Mouse (Mus musculus) embryonic facial prominence, embryonic 14.5 days (tissue): Measurements from ENCODE around the gene Lifr. TPM values are rescaled to one million over a fixed set of nuclear protein-coding genes. Genes with fewer than 3 reads are reported as not detected.

Source experiments
- ATAC-seq: fragments of 200-750 bp; cut with Nextera tagmentation; 2 replicates; pipeline ENCODE4 v1.8.0; 2017; ENCODE audit warnings: low read depth, moderate number of reproducible peaks, moderate TSS enrichment
- DNase-seq: peaks from one replicate; pipeline ENCODE4 v3.0.0-alpha.2; 2015; ENCODE audit warnings: low spot score
- H3K27ac ChIP-seq: fragments of 300-500 bp; sonication (generic); replicated peaks from 2 replicates; pipeline ENCODE4 v1.5.1; 2014; ENCODE audit warnings: low read depth, mild to moderate bottlenecking, low read length, moderate library complexity
- H3K27me3 ChIP-seq: fragments of 300-500 bp; sonication (generic); replicated peaks from 2 replicates; pipeline ENCODE4 v1.6.1; 2014; ENCODE audit warnings: low read length; ENCODE audit not compliant: control insufficient read depth, insufficient read depth
- H3K36me3 ChIP-seq: fragments of 300-500 bp; sonication (generic); 2 replicates; pipeline ENCODE4 v1.6.1; 2014; ENCODE audit warnings: low read length, mixed read lengths; ENCODE audit not compliant: control insufficient read depth, insufficient read depth
- H3K4me1 ChIP-seq: fragments of 300-500 bp; sonication (generic); 2 replicates; pipeline ENCODE4 v1.6.1; 2014; ENCODE audit warnings: antibody characterized with exemption, low read length; ENCODE audit not compliant: control insufficient read depth, insufficient read depth
- H3K4me2 ChIP-seq: fragments of 300-500 bp; sonication (generic); 2 replicates; pipeline ENCODE4 v1.6.1; 2014; ENCODE audit warnings: low read depth, mild to moderate bottlenecking, low read length, moderate library complexity, mixed read lengths
- H3K4me3 ChIP-seq: fragments of 300-500 bp; sonication (generic); 2 replicates; pipeline ENCODE4 v1.5.1; 2014; ENCODE audit warnings: low read depth, mild to moderate bottlenecking, low read length
- H3K9ac ChIP-seq: fragments of 300-500 bp; sonication (generic); 2 replicates; pipeline ENCODE4 v1.6.1; 2014; ENCODE audit warnings: low read depth, mild to moderate bottlenecking, low read length, moderate library complexity, mixed read lengths
- H3K9me3 ChIP-seq: fragments of 300-500 bp; sonication (generic); 2 replicates; pipeline ENCODE4 v1.6.1; 2016; ENCODE audit warnings: low read length; ENCODE audit not compliant: control insufficient read depth
- WGBS: fragments of 180-500 bp; shearing (Covaris S2); extraction: QIAGEN DNeasy Blood & Tissue Kit; methylation state at CpG from one replicate; pipeline ENCODE4 v1.1.7; 2014; 5-methylcytosine and 5-hydroxymethylcytosine counted together
- polyA plus RNA-seq: library from polyadenylated mRNA; unstranded; fragments of >200 nt; fragmentation: Nextera tagmentation; extraction: Ambion mirVana; gene quantifications from 2 replicates; pipeline ENCODE4 v1.2.1, GENCODE M21; 2014

Gene Lifr
- polyA plus RNA-seq, 1 experiment from 2014 or later, result 39.2 TPM

DNA sequence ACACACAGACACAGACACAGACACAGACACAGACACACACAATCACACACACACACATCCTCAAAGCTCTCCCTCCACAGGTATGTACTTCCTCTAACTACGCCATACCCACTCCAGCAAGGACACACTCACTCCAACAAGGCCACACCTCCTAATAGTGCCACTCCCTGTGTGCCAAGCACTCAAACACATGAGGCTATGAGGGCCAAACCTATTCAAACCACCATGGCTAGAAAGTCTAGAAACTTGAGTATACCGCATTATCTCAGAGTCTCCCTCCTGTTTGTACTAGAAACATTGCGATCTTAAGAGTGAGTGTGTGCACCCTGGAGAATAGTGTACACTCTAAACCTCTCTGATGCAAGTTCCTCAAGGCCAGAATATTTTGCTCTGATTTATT lies 125.4 kb downstream of the Lifr start:
- Histone ChIP-seq H3K4me2 (no peak overlapping the region), H3K9me3 (no peaks in the 10 kb centered on the region), H3K4me3 (no peak overlapping the region), H3K27ac (no peak overlapping the region), H3K4me1 (peaks cover 7% of the 10 kb centered on the region), H3K36me3 (no peaks in the 10 kb centered on the region), H3K27me3 (no peaks in the 10 kb centered on the region), H3K9ac (no peak overlapping the region)
- WGBS, result 95% methylated on average over 3 of the region's 3 CpGs
- no peak for ATAC-seq
- no peak for DNase-seq

DNA sequence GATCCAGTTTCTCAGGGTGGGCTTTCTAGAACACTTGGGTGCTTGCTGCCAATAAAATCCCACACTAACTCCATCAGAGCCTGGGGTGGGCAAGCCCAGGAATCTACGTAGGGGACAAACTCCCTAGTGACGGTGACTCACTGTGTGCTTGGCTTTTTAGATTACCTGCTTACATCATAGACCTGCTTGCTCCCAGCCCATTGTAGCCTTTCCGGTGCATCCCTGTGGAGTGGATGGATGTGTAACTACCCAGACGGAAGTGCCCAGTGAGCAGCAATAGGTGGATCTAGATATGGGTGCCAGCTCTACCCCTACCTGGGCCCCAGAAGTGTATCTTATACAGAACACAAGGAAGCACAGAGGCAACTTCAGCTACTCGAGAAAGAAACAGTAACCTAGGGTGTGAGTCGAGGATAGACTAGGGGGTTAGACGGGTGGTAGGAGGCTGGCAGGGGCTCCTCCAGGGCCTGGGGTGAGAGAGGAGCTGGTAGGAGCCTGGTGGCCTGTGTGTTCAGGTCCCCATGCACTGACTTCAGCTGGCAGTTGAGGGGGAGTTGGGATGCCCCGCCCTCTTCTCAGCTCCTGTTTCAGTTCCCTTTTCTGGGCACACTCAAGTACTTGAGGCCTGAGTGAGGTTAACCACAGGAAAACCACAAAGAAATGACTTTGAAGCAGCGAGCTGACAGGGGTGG lies 126.3 kb downstream of the Lifr start:
- no peaks in the 10 kb centered on the region for H3K27me3 ChIP-seq
- 79% methylated on average over 9 of the region's 9 CpGs for WGBS
- no peaks in the 10 kb centered on the region for H3K9me3 ChIP-seq
- no peak overlapping the region for H3K9ac ChIP-seq
- H3K4me3 ChIP-seq, result no peak overlapping the region
- no peak overlapping the region for H3K27ac ChIP-seq
- DNase-seq (peak; percentile 72), ATAC-seq (peak; percentile 47; the same call in 1 of the 2 replicates)
- H3K4me2 ChIP-seq, result no peak overlapping the region
- H3K36me3 ChIP-seq, result no peaks in the 10 kb centered on the region
- peaks cover 8% of the 10 kb centered on the region for H3K4me1 ChIP-seq

DNA sequence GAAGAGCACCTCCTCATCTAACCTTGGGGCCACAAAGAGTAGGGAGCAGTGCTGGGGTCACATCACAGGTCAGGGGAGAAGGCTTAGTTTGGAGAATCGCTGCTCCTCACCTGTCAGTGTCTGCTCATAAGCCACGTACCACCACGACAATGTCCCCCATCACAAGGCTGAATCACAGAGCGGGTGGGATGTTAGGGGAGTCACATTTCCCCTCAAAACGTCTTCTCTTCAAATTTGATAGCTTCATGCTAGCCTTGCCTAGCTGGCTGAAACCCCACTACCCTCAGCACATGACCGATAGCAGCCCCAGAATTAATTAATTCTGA lies 126.8 kb downstream of the Lifr start:
- Histone ChIP-seq H3K9ac (no peak overlapping the region), H3K36me3 (no peaks in the 10 kb centered on the region), H3K27ac (no peak overlapping the region), H3K27me3 (no peaks in the 10 kb centered on the region), H3K4me3 (no peak overlapping the region), H3K9me3 (no peaks in the 10 kb centered on the region), H3K4me2 (no peak overlapping the region), H3K4me1 (peaks cover 12% of the 10 kb centered on the region)
- DNase-seq (no peak), ATAC-seq (no peak)
- WGBS, result 75% methylated on average over 6 of the region's 6 CpGs

DNA sequence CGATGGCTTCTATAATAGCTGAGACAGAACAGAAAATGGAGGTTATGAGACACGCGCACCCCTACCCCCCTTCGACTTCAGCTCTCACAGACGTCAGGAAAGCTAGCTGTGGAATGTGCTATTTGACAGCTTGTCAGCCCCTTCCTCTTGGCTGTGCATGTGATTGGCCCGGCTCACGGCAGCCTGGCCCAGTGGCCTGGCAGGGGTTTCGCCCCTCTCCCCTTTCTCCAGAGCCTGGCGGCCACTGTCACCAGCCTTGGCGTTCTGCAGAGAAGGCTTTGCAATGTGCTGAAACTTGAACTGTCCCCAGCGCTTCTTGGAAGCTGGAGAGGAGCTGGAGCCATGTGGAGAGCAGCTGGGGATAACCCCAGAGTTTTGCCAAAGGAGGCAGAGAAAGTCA lies 132.4 kb downstream of the Lifr start:
- Histone ChIP-seq H3K4me2 (peak overlapping the region; percentile 13; the same call in 1 of the 2 replicates), H3K4me3 (no peak overlapping the region), H3K4me1 (peaks cover 24% of the 10 kb centered on the region), H3K9me3 (no peaks in the 10 kb centered on the region), H3K9ac (no peak overlapping the region), H3K36me3 (no peaks in the 10 kb centered on the region), H3K27me3 (no peaks in the 10 kb centered on the region), H3K27ac (peak overlapping the region; percentile 22; the same call in 1 of the 2 replicates)
- DNase-seq, result peak; percentile 48
- WGBS, result 29% methylated on average over 11 of the region's 11 CpGs
- ATAC-seq, result peak; percentile 23; the same call in 1 of the 2 replicates

DNA sequence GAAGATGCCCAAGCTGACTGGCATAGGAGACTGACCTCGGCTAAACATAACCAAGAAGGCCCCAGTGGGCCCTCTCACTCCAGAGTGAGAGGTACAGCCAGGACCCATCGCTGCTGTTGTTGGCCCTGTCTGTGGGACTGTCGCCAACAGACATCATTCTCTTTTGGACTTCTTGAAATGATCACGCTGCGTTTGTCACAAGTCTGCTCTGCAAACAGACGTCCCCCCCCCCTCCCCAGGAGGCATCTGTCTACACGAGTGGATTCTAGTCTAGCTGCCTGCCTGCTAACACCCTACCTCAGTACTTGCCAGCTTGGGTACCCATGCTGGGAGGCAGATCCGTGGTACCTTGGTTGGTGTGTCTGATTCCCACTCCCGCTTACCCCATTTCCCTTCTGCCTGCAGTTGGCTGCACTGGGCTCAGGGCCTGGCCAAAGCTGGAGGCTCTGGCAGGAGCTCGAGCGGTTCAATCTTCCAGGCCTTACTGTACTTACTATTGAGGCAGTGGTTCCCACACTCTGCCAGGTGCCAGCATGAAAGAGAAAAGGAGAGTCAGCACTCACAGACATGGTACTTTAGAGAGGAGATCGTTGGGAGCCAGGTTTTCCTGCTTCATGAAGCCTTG lies 133.8 kb downstream of the Lifr start:
- DNase-seq (no peak), ATAC-seq (no peak)
- Histone ChIP-seq H3K9me3 (no peaks in the 10 kb centered on the region), H3K27ac (no peak overlapping the region), H3K9ac (no peak overlapping the region), H3K4me2 (no peak overlapping the region), H3K27me3 (no peaks in the 10 kb centered on the region), H3K4me1 (peaks cover 24% of the 10 kb centered on the region), H3K36me3 (no peaks in the 10 kb centered on the region), H3K4me3 (no peak overlapping the region)
- 82% methylated on average over 11 of the region's 12 CpGs for WGBS

DNA sequence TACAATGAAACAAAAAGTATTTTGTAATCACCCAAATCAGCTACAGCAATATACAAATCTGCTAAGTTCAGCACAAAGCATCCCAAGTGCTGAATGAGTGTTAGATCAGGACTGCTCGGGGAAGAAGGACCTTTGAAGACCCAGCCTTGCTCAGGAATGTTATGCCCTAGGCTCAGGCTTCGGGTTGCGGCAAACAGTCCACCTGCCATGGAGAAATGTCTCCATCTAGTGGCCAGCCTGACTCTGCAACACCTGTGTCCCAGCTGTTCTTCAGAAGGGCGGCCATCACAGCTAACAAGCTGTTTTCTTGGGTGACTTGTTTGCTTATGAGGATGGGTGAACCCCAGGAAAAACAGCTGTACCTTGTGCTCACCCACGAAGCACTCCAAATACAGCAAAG lies 135.8 kb downstream of the Lifr start:
- Histone ChIP-seq H3K9ac (no peak overlapping the region), H3K4me1 (peaks cover 24% of the 10 kb centered on the region), H3K27ac (no peak overlapping the region), H3K4me2 (no peak overlapping the region), H3K36me3 (no peaks in the 10 kb centered on the region), H3K4me3 (no peak overlapping the region), H3K27me3 (no peaks in the 10 kb centered on the region), H3K9me3 (no peaks in the 10 kb centered on the region)
- 1% methylated on average over 5 of the region's 5 CpGs for WGBS
- DNase-seq (peak; percentile 91), ATAC-seq (peak; percentile 89)

DNA sequence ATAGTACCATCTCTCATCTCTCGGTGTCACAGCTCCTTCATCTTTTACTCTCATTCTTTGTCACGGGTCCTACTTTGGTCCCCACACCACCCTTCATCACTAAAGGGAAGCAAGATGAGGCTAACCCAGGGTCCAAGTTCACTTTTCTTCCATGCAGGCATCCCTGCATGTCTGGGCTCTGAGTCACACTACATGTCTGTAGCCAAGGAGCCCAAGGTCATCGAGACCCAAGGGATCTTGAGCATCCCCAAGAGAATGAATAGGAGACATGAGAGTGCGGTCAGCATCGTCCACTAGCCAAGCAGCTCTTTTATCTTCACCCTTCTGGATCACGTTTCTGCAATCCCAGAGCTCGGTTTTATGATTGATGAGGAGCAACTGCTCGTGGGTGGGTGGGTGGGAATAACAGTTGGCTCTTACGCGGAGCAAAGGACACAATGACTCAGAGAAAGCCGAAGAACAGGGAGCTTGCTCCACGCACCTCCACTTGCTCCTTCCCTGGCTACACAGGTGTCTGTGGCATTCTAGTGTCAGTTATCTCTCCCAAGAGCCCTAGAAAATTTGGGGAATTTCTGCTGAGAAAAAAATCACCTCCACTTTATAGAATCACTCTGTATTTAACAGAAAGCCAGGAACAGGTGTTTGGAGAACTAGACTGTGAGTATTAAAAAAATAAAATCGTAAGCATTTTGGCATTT lies 143.1 kb downstream of the Lifr start:
- ATAC-seq (no peak), DNase-seq (no peak)
- H3K27me3 ChIP-seq, result no peaks in the 10 kb centered on the region
- no peaks in the 10 kb centered on the region for H3K9me3 ChIP-seq
- WGBS, result 77% methylated on average over 13 of the region's 13 CpGs
- no peaks in the 10 kb centered on the region for H3K36me3 ChIP-seq
- no peak overlapping the region for H3K4me2 ChIP-seq
- H3K4me1 ChIP-seq, result no peaks in the 10 kb centered on the region
- no peak overlapping the region for H3K4me3 ChIP-seq
- H3K27ac ChIP-seq, result no peak overlapping the region
- no peak overlapping the region for H3K9ac ChIP-seq

DNA sequence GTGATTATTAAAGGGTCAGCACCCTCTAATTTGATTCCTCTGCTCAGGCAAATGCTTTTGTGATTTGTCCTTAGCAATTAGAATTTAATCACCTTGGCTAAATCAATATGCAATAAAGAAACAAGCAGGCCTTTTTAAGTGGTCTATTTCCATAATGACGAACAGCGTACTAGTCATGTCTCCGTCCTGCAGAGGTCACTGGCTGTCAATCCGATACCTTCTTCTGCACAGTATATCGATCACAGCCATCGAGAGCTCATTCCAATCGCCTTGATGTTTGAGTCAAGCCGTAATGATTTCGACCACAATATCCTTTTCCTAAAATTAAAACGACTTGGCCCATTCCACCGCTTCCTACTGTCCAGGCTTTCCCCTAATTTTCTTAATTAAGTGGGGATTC lies 149.5 kb downstream of the Lifr start:
- Histone ChIP-seq H3K4me1 (no peaks in the 10 kb centered on the region), H3K9me3 (no peaks in the 10 kb centered on the region), H3K27ac (no peak overlapping the region), H3K9ac (no peak overlapping the region), H3K4me2 (no peak overlapping the region), H3K4me3 (no peak overlapping the region), H3K36me3 (no peaks in the 10 kb centered on the region), H3K27me3 (no peaks in the 10 kb centered on the region)
- no peak for ATAC-seq
- no peak for DNase-seq
- 84% methylated on average over 11 of the region's 11 CpGs for WGBS
